Mouse (Mus musculus): Measurements from ENCODE around the gene Mettl21e.

GRCm38 (mm10) chr1:44178086-44178485 lies 40.7 kb downstream of the Mettl21e start:
- TF ChIP-seq CTCF (IDR thresholded peaks at IDR 0.05; ENCODE audit: extremely low read depth, insufficient read depth, insufficient read length, insufficient replicate concordance) = no peak
- TF ChIP-seq POLR2A (IDR thresholded peaks at IDR 0.05; ENCODE audit: low read depth, low read length) = no peak
